In genomic region chr2:174298471-174298870, GRCm38 (mm10) we compare ENCODE assay signal across 9 mouse cellular contexts. TPM values are rescaled to one million over a fixed set of nuclear protein-coding genes. Genes with fewer than 3 reads are reported as not detected.
DNase-seq lines count a peak whose midpoint lies in the region; ATAC-seq lines count a peak whose summit lies in the region.
"Had no signal": no experiment of that assay in that cellular context is flagged by ENCODE, and none has a peak within 500 bp of the region (broad histone marks: within the 10 kb centered on the region; RNA-seq: fewer than 3 reads in every experiment).

No protein-coding gene starts in this region.

- H3K9ac ChIP-seq in heart, embryonic 13.5 days = no peak overlapping the region
- no peak overlapping the region for H3K9ac ChIP-seq in embryonic facial prominence, embryonic 11.5 days (replicated peaks; ENCODE audit: low read length)
- H3K9ac ChIP-seq in hindbrain, embryonic 16.5 days (ENCODE audit: low read depth, low read length) = no peak overlapping the region
- H3K9ac ChIP-seq in midbrain, embryonic 13.5 days (replicated peaks) = no peak overlapping the region

- 47% methylated on average over 33 of the region's 33 CpGs for WGBS in heart, embryonic 13.5 days
- WGBS in embryonic facial prominence, embryonic 11.5 days = 52% methylated on average over 33 of the region's 33 CpGs
- WGBS in hindbrain, embryonic 16.5 days = 65% methylated on average over 33 of the region's 33 CpGs
- WGBS in midbrain, embryonic 13.5 days = 48% methylated on average over 33 of the region's 33 CpGs

- peaks cover 27% of the 10 kb centered on the region for H3K4me1 ChIP-seq in heart, embryonic 13.5 days
- H3K4me1 ChIP-seq in embryonic facial prominence, embryonic 11.5 days (ENCODE audit: control insufficient read depth, insufficient read depth, low read length) = no peaks in the 10 kb centered on the region
- H3K4me1 ChIP-seq in hindbrain, embryonic 16.5 days (ENCODE audit: control insufficient read depth, insufficient read depth, low read depth, low read length) = peaks cover 22% of the 10 kb centered on the region
- peaks cover 36% of the 10 kb centered on the region for H3K4me1 ChIP-seq in midbrain, embryonic 13.5 days (replicated peaks)

- H3K27me3 ChIP-seq in heart, embryonic 13.5 days (replicated peaks) = peaks cover 47% of the 10 kb centered on the region
- H3K27me3 ChIP-seq in embryonic facial prominence, embryonic 11.5 days (ENCODE audit: control insufficient read depth, insufficient read depth, low read length) = peaks cover 26% of the 10 kb centered on the region
- H3K27me3 ChIP-seq in hindbrain, embryonic 16.5 days (replicated peaks; ENCODE audit: control insufficient read depth, insufficient read depth, low read length) = peaks cover 11% of the 10 kb centered on the region
- peaks cover 44% of the 10 kb centered on the region for H3K27me3 ChIP-seq in midbrain, embryonic 13.5 days

- peak overlapping the region; percentile 45 for H3K4me3 ChIP-seq in heart, embryonic 13.5 days
- H3K4me3 ChIP-seq in embryonic facial prominence, embryonic 11.5 days (ENCODE audit: low read depth, low read length) = peak overlapping the region; percentile 31; the same call in 1 of the 2 replicates
- peak overlapping the region; percentile 19 for H3K4me3 ChIP-seq in hindbrain, embryonic 16.5 days (ENCODE audit: low read length)
- peak overlapping the region; percentile 34 for H3K4me3 ChIP-seq in midbrain, embryonic 13.5 days (replicated peaks)

- no peak overlapping the region for H3K27ac ChIP-seq in heart, embryonic 13.5 days (replicated peaks)
- no peak overlapping the region for H3K27ac ChIP-seq in embryonic facial prominence, embryonic 11.5 days (replicated peaks; ENCODE audit: low read depth, low read length)
- no peak overlapping the region for H3K27ac ChIP-seq in hindbrain, embryonic 16.5 days (ENCODE audit: low read depth, low read length)
- no peak overlapping the region for H3K27ac ChIP-seq in midbrain, embryonic 13.5 days

- peaks cover 73% of the 10 kb centered on the region for H3K9me3 ChIP-seq in heart, embryonic 13.5 days
- peaks cover 39% of the 10 kb centered on the region for H3K9me3 ChIP-seq in embryonic facial prominence, embryonic 11.5 days (replicated peaks; ENCODE audit: control insufficient read depth, low read length)
- H3K9me3 ChIP-seq in hindbrain, embryonic 16.5 days (ENCODE audit: control insufficient read depth, low read length) = peaks cover 58% of the 10 kb centered on the region
- peaks cover 65% of the 10 kb centered on the region for H3K9me3 ChIP-seq in midbrain, embryonic 13.5 days

- ATAC-seq in heart, embryonic 13.5 days (ENCODE audit: extremely low read depth, insufficient number of reproducible peaks, low FRiP score, low TSS enrichment) = no peak
- no peak for ATAC-seq in embryonic facial prominence, embryonic 11.5 days (replicated peaks; ENCODE audit: insufficient number of reproducible peaks, low FRiP score, low TSS enrichment, low read depth)
- ATAC-seq in hindbrain, embryonic 16.5 days = no peak
- ATAC-seq in midbrain, embryonic 13.5 days = no peak

- H3K4me2 ChIP-seq in heart, embryonic 13.5 days = peak overlapping the region; percentile 69
- H3K4me2 ChIP-seq in embryonic facial prominence, embryonic 11.5 days (ENCODE audit: low read depth, low read length) = peak overlapping the region; percentile 72
- peak overlapping the region; percentile 58 for H3K4me2 ChIP-seq in hindbrain, embryonic 16.5 days (ENCODE audit: low read length)
- peak overlapping the region; percentile 51 for H3K4me2 ChIP-seq in midbrain, embryonic 13.5 days (replicated peaks)

- intact Hi-C loops in heart, postnatal 25 days (cut with DNase I) = no loop called here
- intact Hi-C loops in gastrocnemius, postnatal 14 days (cut with DNase I; ENCODE audit: low total_unique reads) = loop anchor here (5.0 kb wide), 1 partner anchor 721 kb away; the partner anchor contains the start of gene Ankrd60

- DNase-seq in heart, postnatal 25 days (ENCODE audit: low spot score) = no peak
- no peak for DNase-seq in embryonic facial prominence, embryonic 11.5 days (ENCODE audit: low spot score)
- no peak for DNase-seq in adrenal gland, adult 18-20 months (ENCODE audit: low spot score in 2 of 2)
- DNase-seq in gastrocnemius, postnatal 14 days = no peak
- no peak for DNase-seq in urinary bladder, postnatal 36 days (ENCODE audit: low spot score in 2 of 2)
- DNase-seq: adrenal gland, postnatal 36 days had no signal

- no peaks in the 10 kb centered on the region for H3K36me3 ChIP-seq in heart, embryonic 13.5 days
- H3K36me3 ChIP-seq in embryonic facial prominence, embryonic 11.5 days (replicated peaks; ENCODE audit: control insufficient read depth, insufficient read depth, low read depth, low read length) = no peaks in the 10 kb centered on the region
- no peaks in the 10 kb centered on the region for H3K36me3 ChIP-seq in hindbrain, embryonic 16.5 days (ENCODE audit: control insufficient read depth, insufficient read depth, low read length)
- no peaks in the 10 kb centered on the region for H3K36me3 ChIP-seq in midbrain, embryonic 13.5 days

RNA-seq across cellular contexts. Expression of gene Gnas, which starts 14.4 kb away (rescaled TPM):
- 1,244 and 1,252 TPM in 2 replicates for polyA plus RNA-seq in heart, embryonic 13.5 days (2015; fragmentation: Nextera tagmentation; extraction: Ambion mirVana)
- 1,000 to 10,000 TPM; 1,170 to 1,213 TPM for total RNA-seq in heart, postnatal 25 days (2021)
- polyA plus RNA-seq in embryonic facial prominence, embryonic 11.5 days (2014; fragmentation: Nextera tagmentation; extraction: Ambion mirVana) = 1,377 and 1,397 TPM in 2 replicates
- 1,030 and 1,626 TPM in 2 replicates for polyA plus RNA-seq in hindbrain, embryonic 16.5 days (2015; fragmentation: Nextera tagmentation; extraction: Ambion mirVana)
- polyA plus RNA-seq in midbrain, embryonic 13.5 days (2015; fragmentation: Nextera tagmentation; extraction: Ambion mirVana) = 1,084 and 1,205 TPM in 2 replicates
- total RNA-seq in adrenal gland, adult 18-20 months (2021) = 1,000 to 10,000 TPM; 2,555 to 2,708 TPM
- 1,000 to 10,000 TPM; 1,660 to 1,705 TPM for total RNA-seq in gastrocnemius, postnatal 14 days (2021)

RNA-seq across cellular contexts. Expression of gene Gm20721, which starts 48.0 kb away (rescaled TPM):
- 16.0 and 26.6 TPM in 2 replicates for polyA plus RNA-seq in heart, embryonic 13.5 days (2015; fragmentation: Nextera tagmentation; extraction: Ambion mirVana)
- total RNA-seq in heart, postnatal 25 days (2021) = 1 to 10 TPM; 1.6 to 2.2 TPM
- polyA plus RNA-seq in embryonic facial prominence, embryonic 11.5 days (2014; fragmentation: Nextera tagmentation; extraction: Ambion mirVana) = 17.5 and 23.1 TPM in 2 replicates
- polyA plus RNA-seq in hindbrain, embryonic 16.5 days (2015; fragmentation: Nextera tagmentation; extraction: Ambion mirVana) = 15.1 and 23.5 TPM in 2 replicates
- polyA plus RNA-seq in midbrain, embryonic 13.5 days (2015; fragmentation: Nextera tagmentation; extraction: Ambion mirVana) = 8.8 and 10.5 TPM in 2 replicates
- total RNA-seq in adrenal gland, adult 18-20 months (2021) = 1 to 10 TPM; 1.3 to 1.7 TPM
- total RNA-seq in gastrocnemius, postnatal 14 days (2021) = 1 to 10 TPM; 3.1 to 3.2 TPM
